17 mouse cellular contexts compared by ENCODE assay signal in the genomic region with DNA sequence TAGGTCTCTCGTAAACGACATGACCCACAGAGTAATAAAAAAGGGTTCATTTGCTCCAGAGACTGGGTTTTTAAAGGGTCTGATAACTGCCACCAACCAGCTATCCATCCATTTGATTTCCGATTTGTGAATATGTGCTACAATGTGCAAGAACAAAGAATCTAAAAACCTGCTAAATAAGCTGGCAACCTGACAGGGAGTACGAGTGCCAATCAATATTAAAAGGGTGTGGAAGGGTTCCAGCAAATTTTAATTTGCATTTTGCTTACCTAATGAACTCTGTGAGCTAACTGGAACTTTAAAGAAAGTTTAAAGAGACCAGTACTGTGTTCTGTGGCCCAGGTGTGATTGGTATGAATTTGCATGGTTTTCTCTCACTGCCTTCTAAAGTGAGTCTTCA.
"Had no signal": no experiment of that assay in that cellular context is flagged by ENCODE, and none has a peak within 500 bp of the region (broad histone marks: within the 10 kb centered on the region; RNA-seq: fewer than 3 reads in every experiment).

No protein-coding gene starts in this region.

- H3K9ac ChIP-seq: lung, embryonic 15.5 days; midbrain, embryonic 13.5 days; midbrain, embryonic 15.5 days; neural tube, embryonic 12.5 days; stomach, embryonic 15.5 days had no signal

- H3K4me2 ChIP-seq: lung, embryonic 15.5 days; midbrain, embryonic 11.5 days; midbrain, embryonic 13.5 days; midbrain, embryonic 15.5 days; neural tube, embryonic 12.5 days; stomach, embryonic 15.5 days had no signal

- H3K27ac ChIP-seq: lung, embryonic 15.5 days; macrophage; midbrain, embryonic 13.5 days; midbrain, embryonic 15.5 days; neural tube, embryonic 12.5 days; stomach, embryonic 15.5 days; stomach, postnatal 0 days had no signal

- H3K4me3 ChIP-seq: lung, embryonic 15.5 days; megakaryocyte, embryonic 14.5 days; midbrain, embryonic 13.5 days; midbrain, embryonic 15.5 days; neural tube, embryonic 12.5 days; stomach, embryonic 15.5 days had no signal

- H3K9me3 ChIP-seq: lung, embryonic 15.5 days; megakaryocyte, embryonic 14.5 days; midbrain, embryonic 13.5 days; midbrain, embryonic 15.5 days; neural tube, embryonic 12.5 days; stomach, embryonic 15.5 days had no signal

- H3K27me3 ChIP-seq: stomach, embryonic 15.5 days had no signal

- ATAC-seq: lung, postnatal 0 days; midbrain, embryonic 13.5 days; midbrain, embryonic 15.5 days had no signal

- DNase-seq: lung, adult 2 months; lung, postnatal 14 days; lung, postnatal 36 days; right cerebral cortex, postnatal 14 days; thymus, adult 2 months; thymus, postnatal 25 days; thymus, postnatal 4 days had no signal

- H3K36me3 ChIP-seq: lung, embryonic 15.5 days; midbrain, embryonic 13.5 days; midbrain, embryonic 15.5 days; neural tube, embryonic 12.5 days; stomach, embryonic 15.5 days had no signal

- H3K4me1 ChIP-seq: lung, embryonic 15.5 days; megakaryocyte, embryonic 14.5 days; midbrain, embryonic 13.5 days; midbrain, embryonic 15.5 days; stomach, embryonic 15.5 days had no signal
